Mouse (Mus musculus) left cerebral cortex, adult 8-10 months (tissue): ENCODE measurements at regions not wholly inside any gene's neighbourhood (a gene's known extent, or its start where the extent isn't known, plus 50 kb on each side); places are given as distances from the start of the nearest gene placed in this dataset.

Source experiments
- DNase-seq, 2 experiments: peaks; one replicate each; pipeline ENCODE4 v3.0.0; 2022; ENCODE audit warnings: low spot score in 2 of 2

- DNase-seq, result no peak
Measured at GRCm38 (mm10) chr7:128834894-128835293, 90.2 kb downstream of the Sec23ip start.

GRCm38 (mm10) chr7:128836435-128836834 lies 91.7 kb downstream of the Sec23ip start:
- no peak for DNase-seq

- no peak for DNase-seq
Measured at GRCm38 (mm10) chr7:128842561-128842960, 97.8 kb downstream of the Sec23ip start.

GRCm38 (mm10) chr7:128843576-128843975 lies 98.8 kb downstream of the Sec23ip start:
- DNase-seq, result no peak

- no peak for DNase-seq
Measured at GRCm38 (mm10) chr7:128849261-128849660, 104.5 kb downstream of the Sec23ip start.

- no peak for DNase-seq
Measured at GRCm38 (mm10) chr7:128854193-128854592, 109.5 kb downstream of the Sec23ip start.

- no peak for DNase-seq
Measured at GRCm38 (mm10) chr7:128854690-128855343, 110.1 kb downstream of the Sec23ip start.

- peak; percentile 10 to 45 for DNase-seq
Measured at GRCm38 (mm10) chr7:128860141-128860540, 115.4 kb downstream of the Sec23ip start.

- DNase-seq, result no peak
Measured at GRCm38 (mm10) chr7:128860709-128861108, 116.0 kb downstream of the Sec23ip start.

- no peak for DNase-seq
Measured at GRCm38 (mm10) chr7:128861376-128861775, 116.6 kb downstream of the Sec23ip start.

GRCm38 (mm10) chr7:128868799-128869198 lies 124.1 kb downstream of the Sec23ip start:
- DNase-seq, result no peak

- DNase-seq, result no peak
Measured at GRCm38 (mm10) chr7:128884015-128884414, 139.3 kb downstream of the Sec23ip start.

- no peak for DNase-seq
Measured at GRCm38 (mm10) chr7:128885551-128885950, 140.8 kb downstream of the Sec23ip start.

- no peak for DNase-seq
Measured at GRCm38 (mm10) chr7:128910134-128910533, 165.4 kb downstream of the Sec23ip start.

- no peak for DNase-seq
Measured at GRCm38 (mm10) chr7:128937976-128938730, 193.4 kb downstream of the Sec23ip start.

- no peak for DNase-seq
Measured at GRCm38 (mm10) chr7:128960575-128960974, 215.8 kb downstream of the Sec23ip start.

- DNase-seq, result no peak
Measured at GRCm38 (mm10) chr7:128979904-128980303, 235.2 kb downstream of the Sec23ip start.

- DNase-seq, result no peak
Measured at GRCm38 (mm10) chr7:128980827-128981226, 236.1 kb downstream of the Sec23ip start.

- no peak for DNase-seq
Measured at GRCm38 (mm10) chr7:128998759-128999158, 254.0 kb downstream of the Sec23ip start.

- DNase-seq, result no peak
Measured at GRCm38 (mm10) chr7:129002419-129002818, 254.4 kb upstream of the Plpp4 start.

GRCm38 (mm10) chr7:129003150-129003549 lies 253.7 kb upstream of the Plpp4 start:
- DNase-seq, result no peak

- DNase-seq, result no peak
Measured at GRCm38 (mm10) chr7:129016353-129016752, 240.5 kb upstream of the Plpp4 start.

GRCm38 (mm10) chr7:129027116-129027515 lies 229.7 kb upstream of the Plpp4 start:
- DNase-seq, result no peak
